Mouse (Mus musculus): Measurements from ENCODE around the gene Vrk1.

Gene Vrk1

GRCm38 (mm10) chr12:106010065-106010915, at the start of gene Vrk1:
Gene Vrk1, plus strand, starts transcription at chr12:106010228.
- peak; percentile 92 for DNase-seq (ENCODE audit: low read depth, low spot score)

- no peak for DNase-seq (ENCODE audit: low read depth, low spot score)
These were observed 49.3 kb upstream of the Vrk1 start for GRCm38 (mm10) chr12:105960592-105961330.

- DNase-seq (ENCODE audit: low read depth, low spot score): no peak
These were observed 48.4 kb upstream of the Vrk1 start for GRCm38 (mm10) chr12:105961667-105962066.

GRCm38 (mm10) chr12:105962103-105963011, 47.7 kb upstream of the Vrk1 start:
- DNase-seq (ENCODE audit: low read depth, low spot score): peak; percentile 78

- no peak for DNase-seq (ENCODE audit: low read depth, low spot score)
These were observed 46.9 kb upstream of the Vrk1 start for GRCm38 (mm10) chr12:105963012-105963572.

GRCm38 (mm10) chr12:105966887-105967637, 43.0 kb upstream of the Vrk1 start:
- DNase-seq (ENCODE audit: low read depth, low spot score): no peak

- no peak for DNase-seq (ENCODE audit: low read depth, low spot score)
These were observed 42.2 kb upstream of the Vrk1 start for GRCm38 (mm10) chr12:105967806-105968205.

GRCm38 (mm10) chr12:105971182-105971581, 38.8 kb upstream of the Vrk1 start:
- no peak for DNase-seq (ENCODE audit: low read depth, low spot score)

GRCm38 (mm10) chr12:105972673-105973072, 37.4 kb upstream of the Vrk1 start:
- DNase-seq (ENCODE audit: low read depth, low spot score): no peak

- DNase-seq (ENCODE audit: low read depth, low spot score): no peak
These were observed 36.3 kb upstream of the Vrk1 start for GRCm38 (mm10) chr12:105973691-105974090.

- DNase-seq (ENCODE audit: low read depth, low spot score): no peak
These were observed 35.9 kb upstream of the Vrk1 start for GRCm38 (mm10) chr12:105974107-105974506.

GRCm38 (mm10) chr12:105981121-105981973, 28.7 kb upstream of the Vrk1 start:
- DNase-seq (ENCODE audit: low read depth, low spot score): no peak

- DNase-seq (ENCODE audit: low read depth, low spot score): no peak
These were observed 28.1 kb upstream of the Vrk1 start for GRCm38 (mm10) chr12:105981974-105982305.

- DNase-seq (ENCODE audit: low read depth, low spot score): no peak
These were observed 27.4 kb upstream of the Vrk1 start for GRCm38 (mm10) chr12:105982598-105982997.

GRCm38 (mm10) chr12:105983499-105983898, 26.5 kb upstream of the Vrk1 start:
- no peak for DNase-seq (ENCODE audit: low read depth, low spot score)

GRCm38 (mm10) chr12:105988434-105988833, 21.6 kb upstream of the Vrk1 start:
- no peak for DNase-seq (ENCODE audit: low read depth, low spot score)

GRCm38 (mm10) chr12:105992756-105993155, 17.3 kb upstream of the Vrk1 start:
- no peak for DNase-seq (ENCODE audit: low read depth, low spot score)

- no peak for DNase-seq (ENCODE audit: low read depth, low spot score)
These were observed 16.7 kb upstream of the Vrk1 start for GRCm38 (mm10) chr12:105993356-105993755.

GRCm38 (mm10) chr12:105995940-105996339, 14.1 kb upstream of the Vrk1 start:
- no peak for DNase-seq (ENCODE audit: low read depth, low spot score)

Data from WW6 (cell line).